Mouse (Mus musculus): Measurements from ENCODE around the gene Tardbp.

DNA sequence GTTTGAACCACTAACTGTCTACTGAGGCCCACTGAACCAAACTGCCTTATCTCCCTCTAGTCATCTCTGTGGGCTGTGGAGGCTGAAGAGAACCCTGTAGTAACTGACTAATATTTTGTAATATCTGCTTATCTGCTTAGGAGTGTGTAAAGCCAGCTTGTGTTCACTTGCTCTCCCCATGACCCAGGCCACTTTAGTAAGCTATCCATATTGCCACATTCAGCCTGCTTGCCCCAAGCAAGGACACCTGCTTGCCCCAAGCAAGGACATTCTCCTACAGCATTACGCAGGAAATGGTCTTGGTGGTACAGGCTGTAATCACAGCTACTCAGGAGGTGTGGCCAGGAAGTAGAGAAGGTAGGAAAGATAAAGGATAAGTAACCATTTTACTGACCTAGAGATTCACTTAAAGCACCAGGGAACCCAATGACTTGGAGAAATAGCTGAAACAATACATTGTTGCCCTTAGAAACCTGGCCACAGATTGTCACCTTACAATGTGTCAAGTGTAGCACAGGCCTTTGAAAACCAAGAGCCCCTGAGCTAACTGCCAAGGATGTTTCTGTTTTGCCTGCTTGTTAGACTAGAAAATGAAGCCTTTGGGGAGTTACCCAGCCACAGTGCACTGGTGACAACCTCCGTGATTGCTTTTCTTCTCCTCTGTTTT, 6.7 kb upstream of the Tardbp start:
- TF ChIP-seq CTCF (IDR thresholded peaks at IDR 0.05) (no peak), POLR2A (IDR thresholded peaks at IDR 0.05; ENCODE audit: insufficient read depth, low read depth, low read length) (no peak), EP300 (IDR thresholded peaks at IDR 0.05; ENCODE audit: insufficient read depth, low read depth, low read length) (no peak)
